Mouse (Mus musculus) CH12F3 (cell line): ENCODE measurements around the gene Wdr90.
"Not testable (repeated sequence)": the region's sequence is repeated elsewhere in the genome, so short reads cannot be mapped to it uniquely, and the experiment has no call there.

ENCODE experiments used
- in situ Hi-C: fragments of 300-500 bp; cut with MboI; formaldehyde crosslinking; loops from 2 replicates; pipeline ENCODE4 v1.14.3; 2020; ENCODE audit warnings: low sequenced_read_pairs

The Wdr90 gene

GRCm38 (mm10) chr17:25809606-25810340 lies 51.5 kb downstream of the Wdr90 start:
- in situ Hi-C loops = no loop called here

DNA sequence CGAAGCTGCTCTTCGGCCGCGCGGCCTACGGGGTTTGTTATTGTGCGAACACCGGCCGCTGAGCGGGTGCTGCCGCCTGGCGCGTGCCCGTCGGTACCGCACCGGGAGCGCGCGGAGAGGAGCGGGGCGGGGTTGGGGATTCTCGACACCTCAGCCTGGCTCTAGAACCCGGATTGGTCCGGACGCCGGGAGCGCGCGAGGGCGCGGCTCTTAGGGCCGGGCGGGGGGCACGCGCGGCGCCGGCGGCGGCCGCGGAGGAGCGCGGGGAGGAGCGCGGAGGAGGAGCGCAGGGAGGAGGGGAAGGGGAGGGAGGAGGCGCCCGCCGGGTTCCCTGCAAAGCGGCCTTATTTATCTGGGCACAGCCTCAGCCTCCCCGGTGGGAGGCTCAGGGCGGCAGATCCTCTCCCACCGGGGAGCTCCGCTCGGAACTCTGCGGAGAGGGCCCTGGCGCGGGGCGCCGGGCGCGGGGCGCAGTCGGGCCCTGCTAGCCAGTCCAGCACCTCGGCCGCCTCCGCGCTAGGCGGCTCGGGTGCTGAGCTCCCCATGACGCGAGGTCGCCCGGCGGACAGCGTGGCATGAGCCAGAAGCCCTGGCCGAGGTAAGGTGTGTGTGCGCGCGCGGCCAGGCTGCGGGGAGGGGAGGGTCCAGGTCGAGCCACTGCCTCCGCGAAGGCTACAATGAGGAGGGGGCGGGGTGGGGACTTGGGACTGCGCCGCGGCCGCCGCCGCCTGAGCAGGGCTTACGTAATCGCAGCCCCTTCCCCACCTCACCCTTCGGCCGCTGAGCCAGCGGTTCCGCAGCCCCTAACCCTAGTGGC lies 52.3 kb downstream of the Wdr90 start, which contains the start of gene Fbxl16:
Fbxl16 (plus strand) TSS at position 297 of the 817 bp plus-strand sequence.
- in situ Hi-C loops = no loop called here

GRCm38 (mm10) chr17:25808028-25808427 lies 53.3 kb downstream of the Wdr90 start:
- in situ Hi-C loops = no loop called here

GRCm38 (mm10) chr17:25807452-25807851 lies 53.8 kb downstream of the Wdr90 start:
- in situ Hi-C loops = not testable (repeated sequence)

DNA sequence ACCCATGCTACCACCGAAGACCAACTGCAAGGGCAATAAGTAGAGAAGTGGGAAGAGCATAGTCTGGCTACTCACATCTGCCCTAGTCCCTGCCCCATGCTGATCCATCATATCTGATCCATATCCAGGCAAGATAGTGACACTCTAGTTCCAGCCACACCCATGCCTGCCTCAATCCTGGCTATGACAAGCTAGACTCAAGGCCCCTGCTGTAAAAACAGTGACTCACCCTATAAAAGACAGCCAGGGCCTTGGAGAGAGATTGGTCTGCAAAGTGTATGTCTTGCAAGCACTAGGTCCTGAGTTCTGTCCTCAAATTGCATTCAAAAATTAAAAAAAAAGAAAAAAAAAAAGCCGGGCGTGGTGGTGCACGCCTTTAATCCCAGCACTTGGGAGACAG lies 54.8 kb downstream of the Wdr90 start:
- in situ Hi-C loops = no loop called here

DNA sequence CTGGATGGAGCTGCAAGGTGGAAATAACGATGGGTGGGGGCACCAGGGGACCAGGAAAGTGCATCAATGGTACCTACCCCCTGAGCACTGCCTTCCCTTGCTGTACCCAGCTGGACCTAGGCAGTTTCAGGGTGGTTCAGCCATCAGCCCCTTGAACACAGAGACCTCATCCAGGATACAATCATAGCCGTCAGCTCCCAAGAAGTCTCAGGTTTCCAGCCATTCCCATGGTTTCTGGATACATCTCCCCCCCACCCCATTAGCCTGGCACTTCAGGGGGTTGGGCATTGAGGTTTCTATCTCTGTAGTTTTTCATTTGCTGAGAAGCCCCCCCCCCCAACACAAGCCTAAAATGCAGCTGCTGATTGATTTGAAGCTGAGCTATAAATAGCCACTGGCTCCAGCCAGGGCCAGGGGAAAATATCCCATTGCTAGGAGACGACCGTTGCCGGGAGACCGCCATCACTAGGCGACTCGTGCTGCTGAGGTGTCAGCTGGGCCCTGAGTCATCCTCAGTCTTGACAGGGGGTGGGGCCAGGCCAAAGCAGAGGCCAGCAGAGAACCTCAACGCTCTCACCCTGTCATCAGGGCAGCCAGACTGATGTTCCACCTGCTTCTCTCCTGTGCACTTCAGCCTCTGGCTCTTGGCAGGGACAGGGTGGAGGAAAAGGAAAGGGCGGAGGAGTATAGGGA lies 58.3 kb downstream of the Wdr90 start:
- in situ Hi-C loops = no loop called here

DNA sequence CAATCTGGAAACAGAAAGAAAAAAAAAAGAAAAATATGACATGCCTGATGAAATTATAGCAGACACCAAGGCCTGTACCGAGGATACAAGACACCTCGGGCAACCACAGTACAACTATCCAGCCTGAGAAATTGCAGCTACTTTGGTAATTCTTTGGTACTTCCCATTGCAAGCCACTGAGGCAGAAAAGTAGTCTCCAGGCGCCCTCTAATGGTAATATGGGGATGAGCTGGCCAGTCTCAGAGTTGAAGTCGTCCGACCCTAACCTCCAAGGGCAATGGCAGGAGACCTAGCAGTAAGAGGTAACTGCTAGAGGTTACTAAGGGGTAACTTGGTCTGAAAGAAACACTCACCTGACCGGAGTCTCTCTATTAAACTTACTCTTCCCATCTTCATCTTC lies 60.3 kb downstream of the Wdr90 start:
- in situ Hi-C loops = no loop called here

DNA sequence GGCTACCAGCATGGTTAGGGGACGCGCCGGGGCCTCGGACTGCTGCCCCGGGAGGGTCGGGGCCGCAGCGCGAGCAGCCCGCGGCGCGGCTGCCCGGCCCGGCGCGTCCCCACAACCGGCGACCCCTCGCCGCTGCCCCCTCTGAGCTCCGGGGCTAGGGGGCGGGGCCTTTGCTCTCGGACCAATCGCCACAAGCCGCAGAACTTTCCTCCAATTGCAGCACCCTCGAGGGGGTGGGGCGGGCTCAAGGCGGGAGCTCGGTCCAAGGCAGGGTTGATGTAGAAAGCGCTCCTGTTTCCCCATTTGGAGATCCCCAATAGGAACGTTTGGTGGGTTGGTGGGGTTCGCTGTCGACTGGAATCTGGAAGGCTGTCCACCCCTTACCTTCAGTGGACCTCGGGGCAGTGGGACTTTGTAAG lies 64.3 kb downstream of the Wdr90 start, which contains the start of gene Metrn:
Metrn (minus strand) TSS at position 186 of the 419 bp plus-strand sequence.
- in situ Hi-C loops = no loop called here

GRCm38 (mm10) chr17:25796211-25796771 lies 65.0 kb downstream of the Wdr90 start:
- in situ Hi-C loops = no loop called here

GRCm38 (mm10) chr17:25795609-25796092 lies 65.7 kb downstream of the Wdr90 start, which contains the start of gene AC134908.4:
AC134908.4 (minus strand) TSS chr17:25795659.
- in situ Hi-C loops = no loop called here

DNA sequence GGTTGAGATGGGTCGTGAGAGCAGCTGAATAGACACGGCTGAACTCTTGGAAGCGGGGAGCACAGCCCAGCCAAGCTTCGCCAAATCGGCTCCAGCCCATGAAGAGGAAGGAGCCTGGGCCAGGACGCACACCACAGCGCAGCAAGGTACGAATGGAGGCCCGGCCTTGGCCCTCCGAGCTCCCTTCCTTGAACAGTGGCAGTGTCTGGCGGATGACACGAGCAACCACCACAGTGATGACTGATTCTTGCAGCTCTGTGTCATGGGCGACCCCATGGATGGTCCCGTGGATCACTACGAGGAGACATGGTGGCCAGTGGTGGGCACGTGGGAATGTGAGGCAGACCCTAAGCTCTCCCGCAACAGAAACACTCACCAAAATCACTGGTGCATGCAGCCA lies 66.3 kb downstream of the Wdr90 start:
- in situ Hi-C loops = no loop called here
